Mouse (Mus musculus): ENCODE measurements around the gene Impg1. TPM values are rescaled to one million over a fixed set of nuclear protein-coding genes. Genes with fewer than 3 reads are reported as not detected.

Gene Impg1
- polyA plus RNA-seq, 1 experiment from 2014 or later, result not detected

- H3K27me3 ChIP-seq (ENCODE audit: control insufficient read depth, insufficient read depth, low read length), result no peaks in the 10 kb centered on the region
- H3K27ac ChIP-seq (replicated peaks; ENCODE audit: low read depth, low read length), result no peak overlapping the region
- no peak overlapping the region for H3K9ac ChIP-seq (replicated peaks; ENCODE audit: low read length)
- DNase-seq (ENCODE audit: low spot score), result no peak
- H3K4me3 ChIP-seq (ENCODE audit: low read depth, low read length), result no peak overlapping the region
- WGBS, result 94% methylated on average over 6 of the region's 6 CpGs
- no peaks in the 10 kb centered on the region for H3K9me3 ChIP-seq (replicated peaks; ENCODE audit: control insufficient read depth, low read length)
- no peaks in the 10 kb centered on the region for H3K4me1 ChIP-seq (ENCODE audit: control insufficient read depth, insufficient read depth, low read length)
- no peak overlapping the region for H3K4me2 ChIP-seq (ENCODE audit: low read depth, low read length)
- H3K36me3 ChIP-seq (replicated peaks; ENCODE audit: control insufficient read depth, insufficient read depth, low read depth, low read length), result no peaks in the 10 kb centered on the region
- no peak for ATAC-seq (replicated peaks; ENCODE audit: insufficient number of reproducible peaks, low FRiP score, low TSS enrichment, low read depth)
Measured at GRCm38 (mm10) chr9:80315922-80316321, 149.4 kb downstream of the Impg1 start.

- H3K27ac ChIP-seq (replicated peaks; ENCODE audit: low read depth, low read length), result no peak overlapping the region
- H3K4me2 ChIP-seq (ENCODE audit: low read depth, low read length), result no peak overlapping the region
- no peaks in the 10 kb centered on the region for H3K9me3 ChIP-seq (replicated peaks; ENCODE audit: control insufficient read depth, low read length)
- H3K4me1 ChIP-seq (ENCODE audit: control insufficient read depth, insufficient read depth, low read length), result no peaks in the 10 kb centered on the region
- DNase-seq (ENCODE audit: low spot score) (no peak), ATAC-seq (replicated peaks; ENCODE audit: insufficient number of reproducible peaks, low FRiP score, low TSS enrichment, low read depth) (no peak)
- no peak overlapping the region for H3K9ac ChIP-seq (replicated peaks; ENCODE audit: low read length)
- H3K4me3 ChIP-seq (ENCODE audit: low read depth, low read length), result no peak overlapping the region
- WGBS, result 80% methylated on average over 5 of the region's 5 CpGs
- no peaks in the 10 kb centered on the region for H3K27me3 ChIP-seq (ENCODE audit: control insufficient read depth, insufficient read depth, low read length)
- no peaks in the 10 kb centered on the region for H3K36me3 ChIP-seq (replicated peaks; ENCODE audit: control insufficient read depth, insufficient read depth, low read depth, low read length)
Measured at GRCm38 (mm10) chr9:80313610-80314009, 151.7 kb downstream of the Impg1 start.

- Histone ChIP-seq H3K9me3 (replicated peaks; ENCODE audit: control insufficient read depth, low read length) (no peaks in the 10 kb centered on the region), H3K4me1 (ENCODE audit: control insufficient read depth, insufficient read depth, low read length) (no peaks in the 10 kb centered on the region), H3K9ac (replicated peaks; ENCODE audit: low read length) (no peak overlapping the region), H3K4me3 (ENCODE audit: low read depth, low read length) (no peak overlapping the region), H3K27me3 (ENCODE audit: control insufficient read depth, insufficient read depth, low read length) (no peaks in the 10 kb centered on the region), H3K4me2 (ENCODE audit: low read depth, low read length) (no peak overlapping the region), H3K27ac (replicated peaks; ENCODE audit: low read depth, low read length) (no peak overlapping the region), H3K36me3 (replicated peaks; ENCODE audit: control insufficient read depth, insufficient read depth, low read depth, low read length) (no peaks in the 10 kb centered on the region)
- DNase-seq (ENCODE audit: low spot score), result no peak
- 86% methylated on average over 13 of the region's 13 CpGs for WGBS
- ATAC-seq (replicated peaks; ENCODE audit: insufficient number of reproducible peaks, low FRiP score, low TSS enrichment, low read depth), result no peak
Measured at GRCm38 (mm10) chr9:80307629-80308028, 157.7 kb downstream of the Impg1 start.

GRCm38 (mm10) chr9:80306853-80307252, 158.4 kb downstream of the Impg1 start:
- no peak for ATAC-seq (replicated peaks; ENCODE audit: insufficient number of reproducible peaks, low FRiP score, low TSS enrichment, low read depth)

GRCm38 (mm10) chr9:80306390-80306789, 158.9 kb downstream of the Impg1 start:
- Histone ChIP-seq H3K4me3 (ENCODE audit: low read depth, low read length) (no peak overlapping the region), H3K36me3 (replicated peaks; ENCODE audit: control insufficient read depth, insufficient read depth, low read depth, low read length) (no peaks in the 10 kb centered on the region), H3K4me2 (ENCODE audit: low read depth, low read length) (no peak overlapping the region), H3K4me1 (ENCODE audit: control insufficient read depth, insufficient read depth, low read length) (no peaks in the 10 kb centered on the region), H3K9ac (replicated peaks; ENCODE audit: low read length) (no peak overlapping the region), H3K27me3 (ENCODE audit: control insufficient read depth, insufficient read depth, low read length) (no peaks in the 10 kb centered on the region), H3K9me3 (replicated peaks; ENCODE audit: control insufficient read depth, low read length) (no peaks in the 10 kb centered on the region), H3K27ac (replicated peaks; ENCODE audit: low read depth, low read length) (no peak overlapping the region)
- 84% methylated on average over 4 of the region's 4 CpGs for WGBS
- no peak for DNase-seq (ENCODE audit: low spot score)
- no peak for ATAC-seq (replicated peaks; ENCODE audit: insufficient number of reproducible peaks, low FRiP score, low TSS enrichment, low read depth)

More at GRCm38 (mm10) chr9:80306853-80307252, 158.4 kb downstream of the Impg1 start:
- Histone ChIP-seq H3K4me1 (ENCODE audit: control insufficient read depth, insufficient read depth, low read length) (no peaks in the 10 kb centered on the region), H3K27ac (replicated peaks; ENCODE audit: low read depth, low read length) (no peak overlapping the region), H3K9me3 (replicated peaks; ENCODE audit: control insufficient read depth, low read length) (no peaks in the 10 kb centered on the region), H3K9ac (replicated peaks; ENCODE audit: low read length) (no peak overlapping the region), H3K36me3 (replicated peaks; ENCODE audit: control insufficient read depth, insufficient read depth, low read depth, low read length) (no peaks in the 10 kb centered on the region), H3K4me3 (ENCODE audit: low read depth, low read length) (no peak overlapping the region), H3K4me2 (ENCODE audit: low read depth, low read length) (no peak overlapping the region), H3K27me3 (ENCODE audit: control insufficient read depth, insufficient read depth, low read length) (no peaks in the 10 kb centered on the region)
- DNase-seq (ENCODE audit: low spot score), result no peak
- WGBS, result 46% methylated on average over 11 of the region's 11 CpGs

GRCm38 (mm10) chr9:80303518-80303917, 161.8 kb downstream of the Impg1 start:
- Histone ChIP-seq H3K4me1 (ENCODE audit: control insufficient read depth, insufficient read depth, low read length) (no peaks in the 10 kb centered on the region), H3K27ac (replicated peaks; ENCODE audit: low read depth, low read length) (no peak overlapping the region), H3K36me3 (replicated peaks; ENCODE audit: control insufficient read depth, insufficient read depth, low read depth, low read length) (no peaks in the 10 kb centered on the region), H3K4me2 (ENCODE audit: low read depth, low read length) (no peak overlapping the region), H3K4me3 (ENCODE audit: low read depth, low read length) (no peak overlapping the region), H3K9me3 (replicated peaks; ENCODE audit: control insufficient read depth, low read length) (no peaks in the 10 kb centered on the region), H3K27me3 (ENCODE audit: control insufficient read depth, insufficient read depth, low read length) (no peaks in the 10 kb centered on the region), H3K9ac (replicated peaks; ENCODE audit: low read length) (no peak overlapping the region)
- 79% methylated on average over 4 of the region's 4 CpGs for WGBS
- ATAC-seq (replicated peaks; ENCODE audit: insufficient number of reproducible peaks, low FRiP score, low TSS enrichment, low read depth), result no peak
- DNase-seq (ENCODE audit: low spot score), result peak; percentile 32

- Histone ChIP-seq H3K9me3 (replicated peaks; ENCODE audit: control insufficient read depth, low read length) (no peaks in the 10 kb centered on the region), H3K4me3 (ENCODE audit: low read depth, low read length) (no peak overlapping the region), H3K4me1 (ENCODE audit: control insufficient read depth, insufficient read depth, low read length) (no peaks in the 10 kb centered on the region), H3K36me3 (replicated peaks; ENCODE audit: control insufficient read depth, insufficient read depth, low read depth, low read length) (no peaks in the 10 kb centered on the region), H3K9ac (replicated peaks; ENCODE audit: low read length) (no peak overlapping the region), H3K4me2 (ENCODE audit: low read depth, low read length) (no peak overlapping the region), H3K27ac (replicated peaks; ENCODE audit: low read depth, low read length) (no peak overlapping the region), H3K27me3 (ENCODE audit: control insufficient read depth, insufficient read depth, low read length) (no peaks in the 10 kb centered on the region)
- DNase-seq (ENCODE audit: low spot score) (no peak), ATAC-seq (replicated peaks; ENCODE audit: insufficient number of reproducible peaks, low FRiP score, low TSS enrichment, low read depth) (no peak)
- WGBS, result 90% methylated on average over 9 of the region's 9 CpGs
Measured at GRCm38 (mm10) chr9:80299031-80299430, 166.2 kb downstream of the Impg1 start.

- Histone ChIP-seq H3K27me3 (ENCODE audit: control insufficient read depth, insufficient read depth, low read length) (no peaks in the 10 kb centered on the region), H3K9ac (replicated peaks; ENCODE audit: low read length) (no peak overlapping the region), H3K4me1 (ENCODE audit: control insufficient read depth, insufficient read depth, low read length) (no peaks in the 10 kb centered on the region), H3K4me2 (ENCODE audit: low read depth, low read length) (no peak overlapping the region), H3K27ac (replicated peaks; ENCODE audit: low read depth, low read length) (no peak overlapping the region), H3K36me3 (replicated peaks; ENCODE audit: control insufficient read depth, insufficient read depth, low read depth, low read length) (no peaks in the 10 kb centered on the region), H3K4me3 (ENCODE audit: low read depth, low read length) (no peak overlapping the region), H3K9me3 (replicated peaks; ENCODE audit: control insufficient read depth, low read length) (no peaks in the 10 kb centered on the region)
- ATAC-seq (replicated peaks; ENCODE audit: insufficient number of reproducible peaks, low FRiP score, low TSS enrichment, low read depth) (no peak), DNase-seq (ENCODE audit: low spot score) (no peak)
- 78% methylated on average over 4 of the region's 4 CpGs for WGBS
Measured at GRCm38 (mm10) chr9:80296086-80296485, 169.2 kb downstream of the Impg1 start.
